Mouse (Mus musculus) urinary bladder, postnatal 4 days (tissue): ENCODE results near the gene Dhx38.

Source experiments
- DNase-seq, 2 experiments: peaks; one replicate each; pipeline ENCODE4 v3.0.0; 2021 to 2022; ENCODE audit warnings: low spot score in 2 of 2

The Dhx38 gene

GRCm38 (mm10) chr8:109565498-109566333 is at the start of gene Dhx38, which contains the start of gene Txnl4b:
Dhx38 (minus strand) TSS chr8:109565861.
Txnl4b (plus strand) TSS chr8:109565892.
- peak; percentile 98 for DNase-seq

- no peak for DNase-seq
Measured at GRCm38 (mm10) chr8:109614243-109615210, 48.9 kb upstream of the Dhx38 start, which contains the start of gene Pkd1l3. Pkd1l3 (plus strand) TSS chr8:109614517.

DNA sequence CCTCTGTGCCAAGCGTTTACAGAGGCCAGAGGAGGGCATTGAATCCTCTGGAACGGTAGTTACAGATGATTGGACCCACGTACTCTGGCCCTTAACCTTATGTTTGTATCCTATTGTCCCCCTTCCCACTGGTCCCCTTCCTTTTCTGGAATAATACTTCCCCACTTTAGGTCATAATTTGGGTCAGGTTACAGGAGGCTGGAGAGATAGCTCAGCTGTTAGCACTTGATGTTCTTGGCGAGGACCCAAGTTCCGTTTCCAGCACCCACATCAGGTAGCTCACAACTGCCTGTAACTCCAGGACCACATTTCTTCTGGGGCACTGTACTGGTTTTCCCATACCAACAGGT is 43.5 kb upstream of the Dhx38 start:
- no peak for DNase-seq

DNA sequence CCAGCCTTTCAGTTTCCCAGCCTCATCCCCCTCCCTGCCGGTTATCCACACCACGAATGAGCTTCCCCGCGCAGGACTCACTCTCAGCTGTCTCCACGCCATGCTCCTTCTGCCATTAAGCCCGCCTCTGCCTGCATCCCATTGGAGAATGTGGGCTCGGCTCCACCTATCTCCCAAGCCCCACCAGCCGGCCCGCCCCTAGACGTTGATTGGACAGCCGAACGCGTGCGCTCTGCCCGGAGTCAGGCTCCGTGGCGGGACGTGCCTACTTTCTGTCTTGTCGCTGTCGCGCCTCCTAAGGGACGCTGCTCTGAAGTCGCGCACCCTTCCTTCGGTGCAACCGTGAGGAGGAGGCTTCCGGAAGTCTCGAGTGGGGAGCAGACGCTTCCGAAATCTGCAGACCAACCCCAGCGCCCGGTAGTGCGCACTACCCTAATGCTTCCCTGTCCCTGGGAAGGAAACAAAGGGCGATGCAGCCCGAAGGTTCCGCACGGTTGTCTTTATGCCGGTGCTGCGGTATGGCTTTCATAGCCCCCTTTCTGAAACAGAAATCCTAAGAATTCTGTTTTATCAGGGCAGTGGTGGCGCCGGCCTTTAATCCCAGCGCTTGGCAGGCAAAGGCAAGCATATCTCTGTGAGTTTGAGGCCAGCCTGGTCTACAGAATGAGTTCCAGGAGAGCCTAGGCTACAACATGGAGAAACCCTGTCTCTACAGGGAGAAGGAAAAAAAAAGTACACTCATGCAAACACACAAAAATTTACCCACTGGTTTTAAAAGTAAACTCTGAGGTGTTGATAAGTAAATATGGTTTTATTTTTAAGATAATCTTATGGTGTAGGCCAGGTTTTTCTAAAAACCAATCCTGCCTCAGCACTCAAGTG is 42.9 kb upstream of the Dhx38 start, which contains the start of gene Dhodh:
Gene Dhodh (minus strand): TSS at position 403 of the 882 bp plus-strand sequence.
- peak; percentile 93 to 94 for DNase-seq

DNA sequence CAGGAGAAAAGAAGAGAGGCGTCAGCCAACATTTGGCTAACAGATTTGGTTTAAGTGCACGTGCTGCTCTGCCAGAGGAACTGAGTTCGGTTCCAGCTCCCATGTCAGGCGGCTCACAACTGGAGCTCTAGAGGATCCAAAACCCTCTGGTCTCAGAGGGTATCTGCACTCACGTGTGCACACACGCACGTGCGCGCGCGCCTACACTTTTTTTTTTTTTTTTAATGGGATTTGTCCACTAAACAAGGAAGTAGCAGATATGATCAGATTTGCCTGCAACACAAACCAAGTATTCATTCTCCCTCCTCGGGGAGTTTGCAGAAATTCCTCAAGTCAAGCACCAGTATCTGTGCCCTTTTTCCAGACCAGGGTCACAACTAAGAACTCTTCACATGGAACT is 42.0 kb upstream of the Dhx38 start:
- no peak for DNase-seq

DNA sequence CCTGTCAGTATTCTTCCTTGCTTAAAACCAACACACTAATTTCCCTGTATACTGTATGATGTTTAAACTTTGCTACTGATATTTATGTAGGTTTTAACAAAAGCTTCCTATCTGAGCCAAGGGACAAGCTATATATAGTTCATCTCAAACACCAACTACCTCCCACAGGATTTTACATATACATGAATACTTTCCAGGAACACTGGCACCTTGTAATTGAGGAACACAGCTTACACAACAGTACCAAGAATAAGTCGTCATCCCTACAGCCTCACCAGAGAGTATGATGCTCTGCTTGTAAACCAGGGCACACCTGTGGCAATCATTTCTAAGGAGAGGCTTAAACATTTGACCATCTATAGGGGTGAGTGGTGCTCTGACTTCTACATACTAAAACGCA is 41.1 kb upstream of the Dhx38 start:
- no peak for DNase-seq

GRCm38 (mm10) chr8:109595854-109596253 is 30.2 kb upstream of the Dhx38 start:
- peak; percentile 35 to 71 for DNase-seq

- no peak for DNase-seq
Measured at GRCm38 (mm10) chr8:109593117-109593788, 27.6 kb upstream of the Dhx38 start.

DNA sequence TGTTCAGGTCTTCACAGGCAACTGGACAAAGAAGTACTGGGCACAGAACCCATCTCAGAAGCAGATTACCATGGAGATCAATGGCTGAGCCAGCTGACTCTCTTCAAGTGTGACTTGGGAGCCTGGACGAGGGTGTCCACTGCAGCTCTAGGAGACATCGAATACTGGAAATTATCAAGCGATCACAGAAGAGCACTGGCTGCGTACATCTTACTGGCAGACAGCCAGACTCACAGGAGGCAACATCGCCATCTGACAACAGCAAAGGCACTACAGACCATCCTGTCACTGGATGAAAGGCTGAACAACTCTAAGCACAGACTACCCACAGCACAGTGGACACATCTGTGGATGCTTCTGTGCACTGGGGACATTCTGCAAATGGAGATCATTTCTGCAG is 26.5 kb upstream of the Dhx38 start:
- DNase-seq, result no peak

DNA sequence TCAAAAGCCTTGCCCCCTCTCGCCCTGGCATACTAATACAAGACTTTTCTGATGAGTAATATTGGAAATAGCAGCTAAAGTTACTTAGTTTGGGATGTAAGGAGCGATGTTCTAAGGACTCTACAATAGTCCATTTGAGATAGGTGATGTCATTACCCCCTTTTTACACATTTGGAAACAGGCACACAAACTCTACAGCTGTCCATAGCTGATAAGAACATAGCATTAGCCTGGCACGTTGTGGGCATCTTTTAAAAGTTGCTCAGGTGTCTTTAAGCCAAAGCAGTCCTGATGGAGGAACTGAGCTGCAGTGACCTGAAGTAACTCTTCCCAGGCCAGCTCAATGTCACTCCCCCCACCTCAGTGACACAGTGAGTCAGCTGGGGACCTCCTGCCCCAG is 25.7 kb upstream of the Dhx38 start:
- no peak for DNase-seq

DNA sequence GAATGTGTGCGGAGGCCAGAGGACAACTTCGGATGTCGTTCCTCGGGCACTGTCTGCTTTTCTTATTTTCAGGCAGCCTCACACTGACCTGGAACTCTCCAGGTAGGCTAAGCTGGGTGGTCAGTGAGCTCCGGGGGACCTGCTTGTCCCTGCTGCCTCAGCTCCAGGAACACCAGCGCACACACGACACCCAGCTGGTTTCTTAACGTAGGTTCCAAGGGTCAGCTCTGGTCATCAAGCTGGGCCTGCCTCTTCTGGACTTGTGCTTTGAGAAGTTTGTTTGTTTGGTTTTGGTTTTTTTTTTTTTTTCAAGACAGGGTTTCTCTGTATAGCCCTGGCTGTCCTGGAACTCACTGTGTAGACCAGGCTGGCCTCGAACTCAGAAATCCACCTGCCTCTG is 25.2 kb upstream of the Dhx38 start:
- no peak for DNase-seq

GRCm38 (mm10) chr8:109586972-109587504 is 21.4 kb upstream of the Dhx38 start:
- peak; percentile 34 to 74 for DNase-seq

DNA sequence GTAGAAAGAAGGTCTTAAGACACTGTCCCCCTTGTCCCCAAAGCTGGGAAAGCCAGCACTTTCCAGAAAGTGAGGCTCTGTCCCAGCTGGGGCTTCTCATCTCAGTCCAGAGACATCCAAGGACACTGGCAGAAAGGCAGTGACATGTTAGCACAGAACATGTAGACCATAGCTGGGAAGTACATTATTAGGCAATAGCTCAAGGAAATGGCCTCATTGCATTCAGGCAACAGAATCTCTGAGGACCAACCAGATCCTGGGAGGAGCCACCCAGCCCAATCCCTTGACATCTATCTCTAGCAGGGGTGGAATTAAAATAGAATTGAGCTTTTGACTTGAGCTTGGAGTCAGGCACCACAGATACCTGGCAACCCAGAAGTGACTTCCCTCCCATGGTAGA is 20.0 kb upstream of the Dhx38 start:
- no peak for DNase-seq

DNA sequence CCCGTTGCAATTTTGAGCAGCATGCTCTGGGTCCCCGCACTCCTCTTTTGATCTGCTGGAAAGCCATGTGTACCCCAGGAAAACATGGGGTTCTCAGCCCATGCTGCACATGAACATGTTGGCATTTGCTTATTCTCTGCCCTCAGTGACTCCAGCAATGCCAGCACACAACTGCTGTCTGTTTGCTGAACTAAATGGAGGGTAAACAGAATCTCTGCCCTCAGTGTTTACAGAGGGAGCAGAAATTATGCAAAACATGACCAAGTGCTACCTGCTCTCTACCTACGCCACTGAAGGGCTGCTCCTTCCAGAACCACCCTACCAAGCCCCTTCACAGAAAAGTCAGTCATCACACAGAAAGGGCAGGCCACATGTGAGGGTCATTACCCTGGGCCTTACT is 19.2 kb upstream of the Dhx38 start:
- no peak for DNase-seq

DNA sequence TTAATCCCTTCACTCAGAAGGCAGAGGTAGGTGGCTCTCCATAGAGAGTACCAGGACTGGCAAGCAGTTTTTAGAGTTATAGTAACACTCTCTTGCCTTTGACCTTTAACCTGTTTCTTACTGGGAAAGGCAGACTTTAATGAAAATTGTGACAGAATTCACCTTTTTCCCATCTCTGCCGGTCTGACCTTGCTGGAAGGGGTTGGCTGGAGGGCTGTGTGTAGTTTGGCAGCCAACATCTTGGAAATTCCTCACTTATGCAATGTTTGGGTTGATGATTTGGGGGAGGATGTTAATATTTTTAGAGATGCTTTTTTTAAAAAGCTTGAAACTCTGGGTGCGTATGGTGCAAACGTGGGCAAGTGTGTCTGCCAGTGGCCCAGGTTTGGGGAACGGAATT is 18.6 kb upstream of the Dhx38 start:
- DNase-seq, result no peak

- no peak for DNase-seq
Measured at GRCm38 (mm10) chr8:109578900-109579301, 13.2 kb upstream of the Dhx38 start, which contains the start of gene Hp. Hp (minus strand) TSS chr8:109579172.

GRCm38 (mm10) chr8:109576311-109576710 is 10.7 kb upstream of the Dhx38 start:
- no peak for DNase-seq

- no peak for DNase-seq
Measured at GRCm38 (mm10) chr8:109571139-109571538, 5.5 kb upstream of the Dhx38 start.

GRCm38 (mm10) chr8:109564766-109565165 is 895 bp downstream of the Dhx38 start:
- DNase-seq, result no peak

DNA sequence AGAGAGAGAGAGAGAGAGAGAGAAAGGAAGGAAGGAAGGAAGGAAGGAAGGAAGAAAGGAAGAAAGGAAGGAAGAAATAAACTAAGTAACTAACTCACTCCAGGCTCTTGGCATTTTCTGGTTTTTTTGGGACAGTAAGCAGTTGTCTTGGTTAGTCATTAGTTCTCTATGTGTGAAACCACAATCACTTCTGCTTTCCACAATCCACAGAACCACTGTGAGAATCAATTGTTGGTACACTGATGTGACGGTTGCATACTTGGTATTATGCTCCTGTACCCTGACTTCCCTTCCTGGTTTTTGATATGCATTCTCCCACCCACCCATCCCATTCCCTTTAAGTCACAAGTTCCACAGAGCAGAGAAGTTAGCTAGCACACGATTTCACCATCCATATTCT is 1.8 kb downstream of the Dhx38 start:
- no peak for DNase-seq

DNA sequence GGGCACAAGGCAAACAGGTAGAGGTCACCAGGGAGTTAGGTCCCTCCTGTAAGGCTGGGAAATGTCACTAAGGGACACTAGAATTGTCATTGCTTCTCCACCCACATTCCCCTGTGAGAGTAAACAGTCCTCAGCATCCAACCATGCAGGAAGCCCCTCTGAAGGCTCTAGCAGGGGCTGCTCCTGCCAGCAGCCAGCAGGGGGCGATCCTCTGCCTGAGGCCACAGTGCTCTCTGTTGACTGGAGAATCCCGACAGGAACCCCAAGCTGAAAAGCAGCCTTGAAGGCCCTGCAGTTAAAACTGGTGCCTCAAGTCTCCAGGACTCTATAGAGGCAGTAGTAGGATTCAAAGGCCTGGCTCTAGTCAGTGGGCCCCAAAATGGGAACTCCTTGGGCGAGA is 14.0 kb downstream of the Dhx38 start:
- no peak for DNase-seq
